Mouse (Mus musculus): ENCODE results near the gene Eno3. TPM values are rescaled to one million over a fixed set of nuclear protein-coding genes. Genes with fewer than 3 reads are reported as not detected.

Gene Eno3
- polyA plus RNA-seq, 1 experiment from 2014 or later: 67.8 TPM

- Histone ChIP-seq H3K4me1 (peaks cover 37% of the 10 kb centered on the region), H3K4me3 (peak overlapping the region; percentile 64), H3K36me3 (peaks cover 58% of the 10 kb centered on the region), H3K9me3 (replicated peaks) (no peaks in the 10 kb centered on the region), H3K27ac (peak overlapping the region; percentile 91), H3K27me3 (ENCODE audit: low read depth, poor library complexity, severe bottlenecking) (no peaks in the 10 kb centered on the region)
- 67% methylated on average over 14 of the region's 14 CpGs for WGBS
- DNase-seq (ENCODE audit: low spot score): no peak
Observed at GRCm38 (mm10) chr11:70667271-70668150, 10.5 kb downstream of the Eno3 start.

- Histone ChIP-seq H3K27me3 (ENCODE audit: low read depth, poor library complexity, severe bottlenecking) (no peaks in the 10 kb centered on the region), H3K4me3 (peak overlapping the region; percentile 64), H3K27ac (peak overlapping the region; percentile 91), H3K9me3 (replicated peaks) (no peaks in the 10 kb centered on the region), H3K4me1 (peaks cover 37% of the 10 kb centered on the region), H3K36me3 (peaks cover 52% of the 10 kb centered on the region)
- under 1% methylated on average over 15 of the region's 15 CpGs for WGBS
- peak; percentile 82 for DNase-seq (ENCODE audit: low spot score)
Observed at GRCm38 (mm10) chr11:70668335-70668770, 11.4 kb downstream of the Eno3 start.

GRCm38 (mm10) chr11:70668771-70669505, 11.9 kb downstream of the Eno3 start, which contains the start of gene Spag7:
Gene Spag7 (minus strand): TSS chr11:70669416.
- Histone ChIP-seq H3K4me1 (peaks cover 37% of the 10 kb centered on the region), H3K36me3 (peaks cover 50% of the 10 kb centered on the region)
- peak; percentile 94 for DNase-seq (ENCODE audit: low spot score)

GRCm38 (mm10) chr11:70669582-70670345, 12.8 kb downstream of the Eno3 start:
- H3K4me1 ChIP-seq: peaks cover 37% of the 10 kb centered on the region
- peak overlapping the region; percentile 91 for H3K27ac ChIP-seq
- peak; percentile 86 for DNase-seq (ENCODE audit: low spot score)
- under 1% methylated on average over 31 of the region's 31 CpGs for WGBS
- H3K36me3 ChIP-seq: peaks cover 49% of the 10 kb centered on the region
- no peaks in the 10 kb centered on the region for H3K9me3 ChIP-seq (replicated peaks)
- H3K27me3 ChIP-seq (ENCODE audit: low read depth, poor library complexity, severe bottlenecking): no peaks in the 10 kb centered on the region
- H3K4me3 ChIP-seq: peak overlapping the region; percentile 64

More at GRCm38 (mm10) chr11:70668771-70669505, 11.9 kb downstream of the Eno3 start, which contains the start of gene Spag7:
- under 1% methylated on average over 44 of the region's 44 CpGs for WGBS
- H3K4me3 ChIP-seq: peak within 1 kb of the TSS; percentile 64
- H3K27ac ChIP-seq: peak within 1 kb of the TSS; percentile 91
- H3K27me3 ChIP-seq (ENCODE audit: low read depth, poor library complexity, severe bottlenecking): no peaks in the 10 kb centered on the region
- no peaks in the 10 kb centered on the region for H3K9me3 ChIP-seq (replicated peaks)

- Histone ChIP-seq H3K4me1 (peaks cover 37% of the 10 kb centered on the region), H3K27me3 (ENCODE audit: low read depth, poor library complexity, severe bottlenecking) (no peaks in the 10 kb centered on the region), H3K36me3 (peaks cover 47% of the 10 kb centered on the region), H3K4me3 (peak overlapping the region; percentile 64), H3K9me3 (replicated peaks) (no peaks in the 10 kb centered on the region), H3K27ac (peak overlapping the region; percentile 91)
- no peak for DNase-seq (ENCODE audit: low spot score)
- 58% methylated on average over 14 of the region's 14 CpGs for WGBS
Observed at GRCm38 (mm10) chr11:70670483-70670882, 13.5 kb downstream of the Eno3 start.

GRCm38 (mm10) chr11:70671333-70672047, 14.5 kb downstream of the Eno3 start:
- no peak for DNase-seq (ENCODE audit: low spot score)
- Histone ChIP-seq H3K27me3 (ENCODE audit: low read depth, poor library complexity, severe bottlenecking) (no peaks in the 10 kb centered on the region), H3K36me3 (peaks cover 48% of the 10 kb centered on the region), H3K4me3 (no peak overlapping the region), H3K9me3 (replicated peaks) (no peaks in the 10 kb centered on the region), H3K4me1 (peaks cover 36% of the 10 kb centered on the region), H3K27ac (no peak overlapping the region)
- 87% methylated on average over 16 of the region's 16 CpGs for WGBS

- H3K27ac ChIP-seq: no peak overlapping the region
- no peak for DNase-seq (ENCODE audit: low spot score)
- no peaks in the 10 kb centered on the region for H3K9me3 ChIP-seq (replicated peaks)
- peak overlapping the region; percentile 3; the same call in 1 of the 2 replicates for H3K4me3 ChIP-seq
- no peaks in the 10 kb centered on the region for H3K27me3 ChIP-seq (ENCODE audit: low read depth, poor library complexity, severe bottlenecking)
- peaks cover 51% of the 10 kb centered on the region for H3K36me3 ChIP-seq
- 78% methylated on average over 6 of the region's 6 CpGs for WGBS
- H3K4me1 ChIP-seq: peaks cover 18% of the 10 kb centered on the region
Observed at GRCm38 (mm10) chr11:70674014-70674413, 17.0 kb downstream of the Eno3 start.

- Histone ChIP-seq H3K27ac (no peak overlapping the region), H3K27me3 (ENCODE audit: low read depth, poor library complexity, severe bottlenecking) (no peaks in the 10 kb centered on the region), H3K9me3 (replicated peaks) (no peaks in the 10 kb centered on the region), H3K4me1 (peaks cover 18% of the 10 kb centered on the region), H3K4me3 (peak overlapping the region; percentile 3; the same call in 1 of the 2 replicates), H3K36me3 (peaks cover 55% of the 10 kb centered on the region)
- 70% methylated on average over 11 of the region's 11 CpGs for WGBS
- DNase-seq (ENCODE audit: low spot score): no peak
Observed at GRCm38 (mm10) chr11:70674501-70674900, 17.5 kb downstream of the Eno3 start.

GRCm38 (mm10) chr11:70678092-70678491, 21.1 kb downstream of the Eno3 start:
- Histone ChIP-seq H3K9me3 (replicated peaks) (no peaks in the 10 kb centered on the region), H3K4me1 (peaks cover 13% of the 10 kb centered on the region), H3K4me3 (no peak overlapping the region), H3K27ac (no peak overlapping the region), H3K36me3 (peaks cover 72% of the 10 kb centered on the region), H3K27me3 (ENCODE audit: low read depth, poor library complexity, severe bottlenecking) (no peaks in the 10 kb centered on the region)
- WGBS: 85% methylated on average over 9 of the region's 9 CpGs
- no peak for DNase-seq (ENCODE audit: low spot score)

GRCm38 (mm10) chr11:70678576-70678975, 21.6 kb downstream of the Eno3 start:
- peaks cover 77% of the 10 kb centered on the region for H3K36me3 ChIP-seq
- no peak for DNase-seq (ENCODE audit: low spot score)
- no peaks in the 10 kb centered on the region for H3K27me3 ChIP-seq (ENCODE audit: low read depth, poor library complexity, severe bottlenecking)
- WGBS: 66% methylated on average over 2 of the region's 2 CpGs
- no peak overlapping the region for H3K27ac ChIP-seq
- H3K9me3 ChIP-seq (replicated peaks): no peaks in the 10 kb centered on the region
- H3K4me1 ChIP-seq: peaks cover 13% of the 10 kb centered on the region
- H3K4me3 ChIP-seq: no peak overlapping the region

- WGBS: 95% methylated on average over 8 of the region's 8 CpGs
- H3K4me3 ChIP-seq: no peak overlapping the region
- no peaks in the 10 kb centered on the region for H3K9me3 ChIP-seq (replicated peaks)
- DNase-seq (ENCODE audit: low spot score): no peak
- peaks cover 13% of the 10 kb centered on the region for H3K4me1 ChIP-seq
- no peak overlapping the region for H3K27ac ChIP-seq
- no peaks in the 10 kb centered on the region for H3K27me3 ChIP-seq (ENCODE audit: low read depth, poor library complexity, severe bottlenecking)
- peaks cover 77% of the 10 kb centered on the region for H3K36me3 ChIP-seq
Observed at GRCm38 (mm10) chr11:70679361-70679760, 22.4 kb downstream of the Eno3 start.

- peaks cover 77% of the 10 kb centered on the region for H3K36me3 ChIP-seq
- WGBS: 88% methylated on average over 8 of the region's 8 CpGs
Observed at GRCm38 (mm10) chr11:70679894-70680293, 22.9 kb downstream of the Eno3 start.

More at GRCm38 (mm10) chr11:70679894-70680293, 22.9 kb downstream of the Eno3 start:
- no peaks in the 10 kb centered on the region for H3K9me3 ChIP-seq (replicated peaks)
- H3K4me1 ChIP-seq: peaks cover 13% of the 10 kb centered on the region
- DNase-seq (ENCODE audit: low spot score): no peak
- H3K4me3 ChIP-seq: no peak overlapping the region
- H3K27ac ChIP-seq: no peak overlapping the region
- no peaks in the 10 kb centered on the region for H3K27me3 ChIP-seq (ENCODE audit: low read depth, poor library complexity, severe bottlenecking)
